Mouse (Mus musculus) activated CD4-positive, CD25-positive, alpha-beta regulatory T cell, adult 4 months (primary cell): ENCODE measurements around the gene Pcnx. TPM values are rescaled to one million over a fixed set of nuclear protein-coding genes. Genes with fewer than 3 reads are reported as not detected.
"Not testable (repeated sequence)": the region's sequence is repeated elsewhere in the genome, so short reads cannot be mapped to it uniquely, and the experiment has no call there.

Experiments used
- ATAC-seq: one replicate; pipeline ENCODE4 v1.8.0; 2017
- polyA plus RNA-seq, 2 experiments: library from polyadenylated mRNA; unstranded; fragments of 100-300 nt; shearing (Covaris generic); gene quantifications; one replicate each; pipeline ENCODE4 v1.2.1; 2017

Gene Pcnx
- polyA plus RNA-seq, 2 experiments from 2014 or later: 13.2 to 15.4 TPM

- ATAC-seq: peak; percentile 86
These were observed 111.4 kb downstream of the Pcnx start for GRCm38 (mm10) chr12:81971042-81971883.

GRCm38 (mm10) chr12:81971884-81972362 lies 112.1 kb downstream of the Pcnx start:
- ATAC-seq: peak; percentile 31

- no peak for ATAC-seq
These were observed 115.0 kb downstream of the Pcnx start for GRCm38 (mm10) chr12:81974806-81975205.

GRCm38 (mm10) chr12:81977346-81977745 lies 117.5 kb downstream of the Pcnx start:
- ATAC-seq: no peak

GRCm38 (mm10) chr12:81979312-81979711 lies 119.5 kb downstream of the Pcnx start:
- ATAC-seq: no peak

- no peak for ATAC-seq
These were observed 132.3 kb downstream of the Pcnx start for GRCm38 (mm10) chr12:81992106-81992505.

GRCm38 (mm10) chr12:81992996-81993395 lies 133.2 kb downstream of the Pcnx start:
- ATAC-seq: no peak

GRCm38 (mm10) chr12:81994911-81995667 lies 135.3 kb downstream of the Pcnx start:
- no peak for ATAC-seq

GRCm38 (mm10) chr12:81996679-81997362 lies 137.0 kb downstream of the Pcnx start:
- no peak for ATAC-seq

GRCm38 (mm10) chr12:81997497-81997896 lies 137.7 kb downstream of the Pcnx start:
- ATAC-seq: no peak

GRCm38 (mm10) chr12:82002697-82003096 lies 142.9 kb downstream of the Pcnx start:
- peak; percentile 77 for ATAC-seq

GRCm38 (mm10) chr12:82025901-82026633 lies 166.2 kb downstream of the Pcnx start:
- not testable (repeated sequence) for ATAC-seq

GRCm38 (mm10) chr12:82033524-82033923 lies 173.7 kb downstream of the Pcnx start:
- peak; percentile 71 for ATAC-seq

GRCm38 (mm10) chr12:82033973-82034372 lies 174.2 kb downstream of the Pcnx start:
- not testable (repeated sequence) for ATAC-seq

- not testable (repeated sequence) for ATAC-seq
These were observed 184.3 kb downstream of the Pcnx start for GRCm38 (mm10) chr12:82044078-82044477.

Other genes with a start within 250 kb of the Pcnx start
- gene Ttc9, start 228.8 kb upstream of the Pcnx start, polyA plus RNA-seq: not detected
- under 1 TPM; 0.13 to 0.26 TPM for gene Map3k9, start 78.8 kb upstream of the Pcnx start, polyA plus RNA-seq